Mouse (Mus musculus) testis, adult 2 months (tissue): ENCODE data around the gene Tbx5.

ENCODE experiments used
- CTCF ChIP-seq: fragments of 200-500 bp; IDR thresholded peaks from 2 replicates; pipeline ENCODE4 v1.5.1; 2012; ENCODE audit warnings: low read depth, mild to moderate bottlenecking, inconsistent platforms, low read length, moderate library complexity; ENCODE audit not compliant: control insufficient read depth, insufficient read depth, insufficient replicate concordance
- POLR2A ChIP-seq: fragments of 200-500 bp; IDR thresholded peaks from 2 replicates; pipeline ENCODE4 v1.6.1; 2012; ENCODE audit warnings: low read depth, mild to moderate bottlenecking, inconsistent platforms, low read length, moderate library complexity; ENCODE audit not compliant: control insufficient read depth

DNA sequence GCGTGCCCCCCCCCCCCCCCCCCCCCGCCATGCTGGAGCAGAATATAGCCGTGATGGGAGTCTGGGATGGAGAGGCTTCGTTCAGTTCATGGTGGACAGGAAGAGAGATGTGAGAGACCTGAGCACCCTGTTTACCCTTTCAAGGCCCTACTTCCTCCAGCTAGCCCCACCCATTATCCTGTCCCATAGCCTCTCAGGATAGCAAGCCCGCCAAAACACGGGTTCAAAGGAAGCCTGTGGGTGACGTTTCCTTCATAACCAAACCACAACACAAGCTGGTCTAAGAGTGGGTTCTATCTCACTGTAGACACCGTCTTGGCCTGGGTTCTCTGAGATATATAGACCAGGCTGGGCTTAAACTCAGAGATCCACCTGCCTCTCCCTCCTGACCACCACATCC, 53.1 kb downstream of the Tbx5 start:
- TF ChIP-seq POLR2A: no peak
- TF ChIP-seq CTCF: no peak
